Mouse (Mus musculus) limb, embryonic 11.5 days (tissue): ENCODE results near the gene Pole4. TPM values are rescaled to one million over a fixed set of nuclear protein-coding genes. Genes with fewer than 3 reads are reported as not detected.

Experiments used
- ATAC-seq: fragments of 200-750 bp; cut with Nextera tagmentation; 2 replicates; pipeline ENCODE4 v1.8.0; 2017; ENCODE audit warnings: low read depth; ENCODE audit not compliant: insufficient number of reproducible peaks, low FRiP score, low TSS enrichment
- DNase-seq: peaks from one replicate; pipeline ENCODE4 v3.0.0-alpha.2; 2015; ENCODE audit warnings: low spot score
- H3K27ac ChIP-seq: fragments of 300-500 bp; sonication (generic); replicated peaks from 2 replicates; pipeline ENCODE4 v1.5.1; 2014; ENCODE audit warnings: low read depth, mild to moderate bottlenecking, low read length
- H3K27me3 ChIP-seq: fragments of 300-500 bp; sonication (generic); 2 replicates; pipeline ENCODE4 v1.6.1; 2014; ENCODE audit warnings: mild to moderate bottlenecking, low read length, mixed read lengths; ENCODE audit not compliant: control insufficient read depth, insufficient read depth
- H3K36me3 ChIP-seq: fragments of 300-500 bp; sonication (generic); 2 replicates; pipeline ENCODE4 v1.6.1; 2014; ENCODE audit warnings: mild to moderate bottlenecking, low read length, moderate library complexity, mixed read lengths; ENCODE audit not compliant: control insufficient read depth, insufficient read depth
- H3K4me1 ChIP-seq: fragments of 300-500 bp; sonication (generic); 2 replicates; pipeline ENCODE4 v1.6.1; 2014; ENCODE audit warnings: low read length, mixed read lengths; ENCODE audit not compliant: control insufficient read depth, insufficient read depth
- H3K4me2 ChIP-seq: fragments of 300-500 bp; sonication (generic); 2 replicates; pipeline ENCODE4 v1.6.1; 2014; ENCODE audit warnings: low read depth, mild to moderate bottlenecking, moderate library complexity; ENCODE audit not compliant: severe bottlenecking
- H3K4me3 ChIP-seq: fragments of 300-500 bp; sonication (generic); 2 replicates; pipeline ENCODE4 v1.5.1; 2014; ENCODE audit warnings: low read depth, low read length
- H3K9ac ChIP-seq: fragments of 300-500 bp; sonication (generic); 2 replicates; pipeline ENCODE4 v1.6.1; 2014; ENCODE audit warnings: mild to moderate bottlenecking, low read length
- H3K9me3 ChIP-seq: fragments of 300-500 bp; sonication (generic); 2 replicates; pipeline ENCODE4 v1.6.1; 2016; ENCODE audit warnings: low read length; ENCODE audit not compliant: control insufficient read depth
- WGBS: fragments of 180-500 bp; shearing (Covaris S2); extraction: QIAGEN DNeasy Blood & Tissue Kit; methylation state at CpG from one replicate; pipeline ENCODE4 v1.1.7; 2014; 5-methylcytosine and 5-hydroxymethylcytosine counted together
- polyA plus RNA-seq: library from polyadenylated mRNA; unstranded; fragments of >200 nt; fragmentation: Nextera tagmentation; extraction: Ambion mirVana; gene quantifications from 2 replicates; pipeline ENCODE4 v1.2.1, GENCODE M21; 2014

Pole4 gene
- polyA plus RNA-seq, 1 experiment from 2014 or later, result 105 TPM

GRCm38 (mm10) chr6:82747085-82747484 lies 41.9 kb upstream of the Pole4 start:
- H3K4me1 ChIP-seq, result no peaks in the 10 kb centered on the region
- peaks cover 6% of the 10 kb centered on the region; the same call in 1 of the 2 replicates for H3K36me3 ChIP-seq
- DNase-seq (no peak), ATAC-seq (no peak)
- no peak overlapping the region for H3K9ac ChIP-seq
- H3K9me3 ChIP-seq, result no peaks in the 10 kb centered on the region
- no peak overlapping the region for H3K27ac ChIP-seq
- H3K27me3 ChIP-seq, result no peaks in the 10 kb centered on the region
- H3K4me2 ChIP-seq, result no peak overlapping the region
- WGBS, result 73% methylated on average over 5 of the region's 5 CpGs
- no peak overlapping the region for H3K4me3 ChIP-seq

GRCm38 (mm10) chr6:82744553-82744952 lies 39.4 kb upstream of the Pole4 start:
- Histone ChIP-seq H3K9ac (no peak overlapping the region), H3K9me3 (no peaks in the 10 kb centered on the region), H3K4me2 (no peak overlapping the region), H3K36me3 (peaks cover 6% of the 10 kb centered on the region; the same call in 1 of the 2 replicates), H3K4me3 (no peak overlapping the region), H3K27ac (no peak overlapping the region), H3K27me3 (no peaks in the 10 kb centered on the region), H3K4me1 (no peaks in the 10 kb centered on the region)
- WGBS, result 93% methylated on average over 9 of the region's 9 CpGs
- ATAC-seq (no peak), DNase-seq (no peak)

DNA sequence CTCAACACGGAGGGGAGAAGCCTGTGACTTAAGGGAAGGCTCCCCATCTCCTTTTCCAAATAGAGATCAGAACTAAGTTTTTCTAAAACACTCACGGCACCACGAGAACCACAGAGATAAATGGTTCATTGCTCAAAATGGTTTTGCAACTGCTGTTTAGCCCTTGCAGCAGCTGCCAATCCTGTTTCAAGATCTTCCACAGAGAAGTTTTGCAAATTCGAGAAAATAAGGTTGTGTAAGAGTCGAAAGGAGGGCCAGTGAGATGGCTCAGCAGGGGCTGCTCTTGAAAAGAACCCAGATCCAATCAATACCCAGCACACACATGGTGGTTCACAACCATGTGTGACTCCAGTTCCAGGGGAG lies 36.3 kb upstream of the Pole4 start:
- DNase-seq (no peak), ATAC-seq (no peak)
- no peaks in the 10 kb centered on the region for H3K9me3 ChIP-seq
- H3K4me1 ChIP-seq, result no peaks in the 10 kb centered on the region
- H3K27me3 ChIP-seq, result no peaks in the 10 kb centered on the region
- H3K27ac ChIP-seq, result no peak overlapping the region
- no peak overlapping the region for H3K4me2 ChIP-seq
- H3K36me3 ChIP-seq, result peaks cover 7% of the 10 kb centered on the region; the same call in 1 of the 2 replicates
- H3K4me3 ChIP-seq, result no peak overlapping the region
- no peak overlapping the region for H3K9ac ChIP-seq
- 91% methylated on average over 5 of the region's 5 CpGs for WGBS

DNA sequence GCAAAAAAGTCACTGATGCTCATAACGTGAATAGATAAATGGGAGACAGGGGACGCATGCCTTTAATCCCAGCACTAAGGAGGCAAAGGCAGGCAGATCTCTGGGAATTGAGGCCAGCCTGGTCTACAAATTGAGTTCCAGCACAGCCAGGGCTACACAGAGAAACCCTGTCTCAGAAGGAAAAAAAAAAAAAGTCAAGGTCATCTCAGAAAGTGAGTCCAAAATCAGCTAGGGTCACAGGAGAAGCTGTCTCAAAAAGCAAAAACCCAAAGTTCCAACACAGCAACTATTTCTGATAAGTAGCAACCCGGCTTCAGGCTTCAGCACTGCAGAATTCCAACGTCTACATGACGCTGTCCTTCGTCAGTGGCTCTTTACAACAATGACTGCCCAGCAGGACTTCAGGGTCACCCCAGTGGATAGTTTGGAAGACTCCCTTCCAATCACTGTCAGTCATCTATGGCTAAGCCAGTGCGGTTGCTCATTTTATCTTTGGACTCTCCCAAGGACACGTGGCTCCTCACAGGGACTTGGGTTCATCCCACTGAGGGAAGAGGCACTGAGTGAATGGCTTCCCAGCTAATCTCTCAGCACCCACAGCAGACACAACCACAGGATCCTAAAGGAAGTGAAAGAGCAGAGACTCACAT lies 35.8 kb upstream of the Pole4 start:
- ATAC-seq (no peak), DNase-seq (no peak)
- 84% methylated on average over 8 of the region's 8 CpGs for WGBS
- Histone ChIP-seq H3K4me1 (no peaks in the 10 kb centered on the region), H3K36me3 (peaks cover 7% of the 10 kb centered on the region; the same call in 1 of the 2 replicates), H3K27ac (no peak overlapping the region), H3K9ac (no peak overlapping the region), H3K4me3 (no peak overlapping the region), H3K27me3 (no peaks in the 10 kb centered on the region), H3K9me3 (no peaks in the 10 kb centered on the region), H3K4me2 (no peak overlapping the region)

GRCm38 (mm10) chr6:82740269-82740668 lies 35.1 kb upstream of the Pole4 start:
- Histone ChIP-seq H3K9me3 (no peaks in the 10 kb centered on the region), H3K27me3 (no peaks in the 10 kb centered on the region), H3K4me3 (no peak overlapping the region), H3K9ac (no peak overlapping the region), H3K4me2 (no peak overlapping the region), H3K4me1 (no peaks in the 10 kb centered on the region), H3K27ac (no peak overlapping the region), H3K36me3 (peaks cover 7% of the 10 kb centered on the region; the same call in 1 of the 2 replicates)
- 40% methylated on average over 6 of the region's 6 CpGs for WGBS
- peak; percentile 72; the same call in 1 of the 2 replicates for ATAC-seq
- peak; percentile 50 for DNase-seq

DNA sequence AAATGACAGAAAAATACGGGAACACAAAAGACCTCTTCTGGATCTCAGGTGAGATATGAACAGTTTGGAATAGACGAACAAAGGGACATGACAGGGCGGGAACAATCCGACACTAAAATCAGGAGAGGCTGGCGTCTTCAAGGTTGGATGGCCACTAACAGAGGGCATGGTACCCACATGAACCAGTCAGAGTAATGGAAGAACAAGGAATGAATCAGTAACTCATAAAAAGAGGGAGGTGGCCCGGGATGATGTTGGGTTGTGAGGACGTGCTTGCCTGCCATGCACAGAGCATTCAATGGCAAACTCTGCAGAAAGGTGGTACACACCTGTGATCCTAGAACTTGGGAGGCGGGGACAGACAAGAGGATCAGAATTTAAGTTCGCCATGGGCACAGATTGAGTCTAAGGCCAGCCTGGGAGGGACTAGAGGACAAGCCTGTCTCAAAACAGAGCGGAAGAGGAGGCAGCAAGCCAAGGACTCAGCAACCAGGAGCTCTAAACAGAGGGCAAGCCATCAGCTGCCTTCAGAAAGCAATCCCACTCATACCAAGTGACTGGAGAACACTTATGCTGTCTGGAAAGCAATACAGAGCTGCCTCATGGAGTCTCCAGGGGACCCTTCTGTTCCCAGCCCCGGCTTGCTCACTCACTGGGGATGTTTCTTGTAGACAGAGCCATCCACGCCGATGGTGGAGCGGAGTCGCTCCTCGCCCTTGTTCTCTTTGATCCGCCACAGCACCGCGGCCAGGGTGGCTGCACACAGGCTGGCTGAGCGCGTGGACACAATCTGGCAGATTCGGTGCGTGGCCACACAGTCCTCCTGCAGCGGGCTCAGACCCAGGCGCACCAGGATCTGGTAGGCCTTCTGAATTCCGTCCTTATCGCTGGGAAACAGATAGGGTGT lies 32.7 kb upstream of the Pole4 start:
- ATAC-seq, result no peak
- Histone ChIP-seq H3K27me3 (no peaks in the 10 kb centered on the region), H3K4me1 (no peaks in the 10 kb centered on the region), H3K27ac (no peak overlapping the region), H3K36me3 (peaks cover 5% of the 10 kb centered on the region; the same call in 1 of the 2 replicates), H3K4me3 (no peak overlapping the region), H3K4me2 (no peak overlapping the region), H3K9me3 (no peaks in the 10 kb centered on the region), H3K9ac (no peak overlapping the region)
- 95% methylated on average over 27 of the region's 27 CpGs for WGBS
- no peak for DNase-seq

DNA sequence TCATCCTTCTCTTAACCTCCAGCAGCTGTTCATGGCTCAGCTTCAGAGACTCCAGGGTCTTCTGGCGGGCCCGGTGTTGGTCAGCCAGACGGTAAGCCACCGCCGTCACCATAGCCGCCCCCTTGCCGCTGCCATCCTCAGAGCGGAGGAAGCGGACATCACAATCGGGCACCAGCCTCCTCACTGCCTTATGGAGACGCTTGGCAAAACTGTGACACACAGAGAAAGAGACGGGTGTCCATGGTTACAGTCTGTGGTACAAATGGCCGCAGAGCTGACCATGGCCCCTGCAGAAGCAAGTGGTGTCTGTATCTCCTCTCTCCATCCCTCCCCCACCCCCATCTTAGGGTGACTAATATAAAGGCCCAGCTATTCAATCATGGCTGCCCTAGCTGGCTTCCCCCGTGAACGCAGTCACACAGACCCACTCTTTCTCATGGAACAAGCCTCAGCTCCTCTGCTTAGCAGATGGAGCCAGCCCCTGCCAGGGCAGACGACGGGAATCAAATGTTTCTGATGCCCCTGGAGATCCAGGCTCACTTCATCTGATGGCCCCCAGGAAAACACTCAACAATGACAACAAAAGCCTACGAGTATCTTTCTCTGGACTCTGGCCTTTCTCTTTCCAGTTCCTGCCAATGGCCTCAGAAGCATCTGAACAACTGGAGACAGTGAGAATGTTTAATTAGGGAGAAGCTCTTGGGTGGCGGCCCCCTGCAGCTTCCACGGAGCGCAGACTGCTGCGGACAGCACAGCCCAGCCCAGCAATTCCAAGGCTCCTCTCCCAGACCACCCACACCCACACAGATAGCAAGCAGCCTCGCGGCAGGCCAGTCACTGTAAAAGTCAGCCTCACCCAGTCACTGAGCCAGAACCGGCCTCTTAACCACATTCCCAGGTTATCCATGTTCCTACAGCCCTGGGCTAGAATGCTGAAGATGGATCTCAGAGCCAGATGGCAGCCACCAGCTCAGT lies 31.7 kb upstream of the Pole4 start:
- no peak overlapping the region for H3K4me3 ChIP-seq
- no peak for ATAC-seq
- no peak overlapping the region for H3K4me2 ChIP-seq
- 89% methylated on average over 25 of the region's 25 CpGs for WGBS
- no peak overlapping the region for H3K9ac ChIP-seq
- peaks cover 2% of the 10 kb centered on the region; the same call in 1 of the 2 replicates for H3K36me3 ChIP-seq
- no peak overlapping the region for H3K27ac ChIP-seq
- DNase-seq, result no peak
- no peaks in the 10 kb centered on the region for H3K27me3 ChIP-seq
- no peaks in the 10 kb centered on the region for H3K9me3 ChIP-seq
- no peaks in the 10 kb centered on the region for H3K4me1 ChIP-seq

GRCm38 (mm10) chr6:82735347-82735746 lies 30.2 kb upstream of the Pole4 start:
- no peaks in the 10 kb centered on the region for H3K4me1 ChIP-seq
- no peak overlapping the region for H3K4me3 ChIP-seq
- 90% methylated on average over 7 of the region's 7 CpGs for WGBS
- no peak overlapping the region for H3K4me2 ChIP-seq
- peaks cover 8% of the 10 kb centered on the region for H3K36me3 ChIP-seq
- DNase-seq (no peak), ATAC-seq (no peak)
- no peaks in the 10 kb centered on the region for H3K27me3 ChIP-seq
- no peak overlapping the region for H3K9ac ChIP-seq
- H3K27ac ChIP-seq, result no peak overlapping the region
- H3K9me3 ChIP-seq, result no peaks in the 10 kb centered on the region
